Mouse (Mus musculus) heart, embryonic 11.5 days (tissue): ENCODE measurements around the gene Ifrd2. TPM values are rescaled to one million over a fixed set of nuclear protein-coding genes. Genes with fewer than 3 reads are reported as not detected.

ENCODE experiments used
- ATAC-seq: fragments of 200-750 bp; cut with Nextera tagmentation; replicated peaks from 2 replicates; pipeline ENCODE4 v1.8.0; 2017; ENCODE audit warnings: moderate library complexity; ENCODE audit not compliant: insufficient number of reproducible peaks, low FRiP score, low TSS enrichment
- H3K27ac ChIP-seq: fragments of 300-500 bp; sonication (generic); 2 replicates; pipeline ENCODE4 v1.5.1; 2014; ENCODE audit warnings: mild to moderate bottlenecking, low read depth, low read length
- H3K27me3 ChIP-seq: fragments of 300-500 bp; sonication (generic); 2 replicates; pipeline ENCODE4 v1.6.1; 2014; ENCODE audit warnings: mild to moderate bottlenecking, low read length, mixed read lengths; ENCODE audit not compliant: control insufficient read depth, insufficient read depth
- H3K36me3 ChIP-seq: fragments of 300-500 bp; sonication (generic); 2 replicates; pipeline ENCODE4 v1.6.1; 2014; ENCODE audit warnings: mild to moderate bottlenecking, low read length, moderate library complexity, mixed read lengths; ENCODE audit not compliant: control insufficient read depth, insufficient read depth
- H3K4me1 ChIP-seq: fragments of 300-500 bp; sonication (generic); 2 replicates; pipeline ENCODE4 v1.6.1; 2014; ENCODE audit warnings: low read length; ENCODE audit not compliant: control insufficient read depth, insufficient read depth
- H3K4me2 ChIP-seq: fragments of 300-500 bp; sonication (generic); 2 replicates; pipeline ENCODE4 v1.6.1; 2014; ENCODE audit warnings: mild to moderate bottlenecking, moderate library complexity
- H3K4me3 ChIP-seq: fragments of 300-500 bp; sonication (generic); 2 replicates; pipeline ENCODE4 v1.5.1; 2014; ENCODE audit warnings: low read depth, low read length
- H3K9ac ChIP-seq: fragments of 300-500 bp; sonication (generic); 2 replicates; pipeline ENCODE4 v1.6.1; 2014; ENCODE audit warnings: mild to moderate bottlenecking, low read depth, low read length, moderate library complexity
- H3K9me3 ChIP-seq: fragments of 300-500 bp; sonication (generic); replicated peaks from 2 replicates; pipeline ENCODE4 v1.6.1; 2016; ENCODE audit warnings: low read length; ENCODE audit not compliant: control insufficient read depth
- whole genome bisulfite sequencing: fragments of 180-500 bp; shearing (Covaris S2); extraction: QIAGEN DNeasy Blood & Tissue Kit; methylation state at CpG from one replicate; pipeline ENCODE4 v1.1.7; 2014; ENCODE audit not compliant: insufficient replicate concordance; 5-methylcytosine and 5-hydroxymethylcytosine counted together
- polyA plus RNA-seq: library from polyadenylated mRNA; unstranded; fragments of >200 nt; fragmentation: Nextera tagmentation; extraction: Ambion mirVana; gene quantifications from 2 replicates; pipeline ENCODE4 v1.2.1, GENCODE M21; 2014

The Ifrd2 gene
- polyA plus RNA-seq, 1 experiment from 2014 or later = 57.5 TPM

GRCm38 (mm10) chr9:107549297-107550074 lies 38.0 kb upstream of the Ifrd2 start:
- Histone ChIP-seq H3K4me1 (peaks cover 42% of the 10 kb centered on the region), H3K36me3 (no peaks in the 10 kb centered on the region), H3K9ac (no peak overlapping the region), H3K4me3 (no peak overlapping the region), H3K27ac (no peak overlapping the region), H3K27me3 (peaks cover 30% of the 10 kb centered on the region), H3K9me3 (no peaks in the 10 kb centered on the region), H3K4me2 (no peak overlapping the region)
- WGBS = 73% methylated on average over 20 of the region's 20 CpGs
- no peak for ATAC-seq

DNA sequence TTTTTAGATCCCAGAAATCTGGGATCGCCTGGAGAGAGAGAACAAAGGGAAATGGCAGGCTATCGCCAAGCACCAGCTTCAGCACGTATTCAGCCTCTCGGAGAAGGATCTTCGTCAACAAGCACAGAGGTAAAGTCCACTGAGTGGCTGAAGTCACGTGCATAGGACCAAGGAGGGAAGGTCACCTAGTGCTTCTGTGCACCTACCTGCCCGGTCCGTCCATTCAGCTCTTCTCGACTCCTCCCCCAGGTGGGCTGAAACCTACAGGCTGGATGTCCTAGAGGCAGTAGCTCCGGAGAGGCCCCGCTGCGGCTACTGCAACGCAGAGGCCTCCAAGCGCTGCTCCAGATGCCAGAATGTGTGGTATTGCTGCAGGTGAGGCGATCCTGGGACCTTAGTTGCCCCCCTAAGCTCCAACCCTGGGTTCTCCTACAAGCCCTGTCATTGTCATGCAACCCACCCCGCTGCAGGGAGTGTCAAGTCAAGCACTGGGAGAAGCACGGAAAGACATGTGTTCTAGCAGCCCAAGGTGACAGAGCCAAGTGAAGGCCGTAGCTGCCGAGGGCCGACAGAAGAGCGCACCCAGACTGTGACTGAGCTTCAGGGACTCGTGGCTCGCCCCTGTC lies 36.8 kb upstream of the Ifrd2 start:
- H3K4me3 ChIP-seq = peak overlapping the region; percentile 56
- no peak for ATAC-seq
- H3K27me3 ChIP-seq = peaks cover 30% of the 10 kb centered on the region
- no peak overlapping the region for H3K27ac ChIP-seq
- peak overlapping the region; percentile 77 for H3K9ac ChIP-seq
- H3K9me3 ChIP-seq = no peaks in the 10 kb centered on the region
- peaks cover 42% of the 10 kb centered on the region for H3K4me1 ChIP-seq
- 28% methylated on average over 23 of the region's 23 CpGs for WGBS
- peak overlapping the region; percentile 98 for H3K4me2 ChIP-seq
- no peaks in the 10 kb centered on the region for H3K36me3 ChIP-seq

GRCm38 (mm10) chr9:107551117-107551889 lies 36.1 kb upstream of the Ifrd2 start, which contains the start of gene Rassf1:
Rassf1 (plus strand) TSS chr9:107551555.
- Histone ChIP-seq H3K9ac (peak within 1 kb of the TSS; percentile 77), H3K36me3 (no peaks in the 10 kb centered on the region), H3K4me3 (peak within 1 kb of the TSS; percentile 56), H3K9me3 (no peaks in the 10 kb centered on the region), H3K27me3 (peaks cover 30% of the 10 kb centered on the region), H3K4me1 (peaks cover 47% of the 10 kb centered on the region), H3K27ac (peak within 1 kb of the TSS; percentile 62; the same call in 1 of the 2 replicates), H3K4me2 (peak within 1 kb of the TSS; percentile 98)
- WGBS = 1% methylated on average over 63 of the region's 63 CpGs
- peak; percentile 40 for ATAC-seq

DNA sequence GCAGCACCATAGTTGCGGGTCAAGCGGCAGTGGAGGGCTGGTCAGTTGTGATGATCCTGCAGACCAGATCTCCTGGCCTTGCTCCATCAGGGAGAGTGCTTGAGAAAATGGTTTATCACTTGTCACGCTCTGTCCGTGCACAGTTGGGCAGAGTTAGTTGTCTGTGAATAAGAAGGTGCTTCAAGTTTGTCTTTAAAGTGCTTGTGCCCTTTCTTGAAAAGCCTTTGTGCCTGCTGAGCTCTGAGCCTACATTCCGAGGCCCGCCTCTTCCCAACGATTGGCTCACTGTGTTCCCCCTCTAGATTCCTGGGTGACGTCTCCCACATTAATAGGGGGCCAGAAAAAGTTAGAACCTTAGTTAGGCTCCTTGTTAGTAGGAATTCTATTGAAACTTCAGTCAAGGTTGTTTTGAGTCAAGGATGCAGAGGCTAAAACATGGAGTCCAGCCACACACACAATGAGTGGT lies 35.5 kb upstream of the Ifrd2 start:
- Histone ChIP-seq H3K36me3 (no peaks in the 10 kb centered on the region; the same call in 1 of the 2 replicates), H3K27ac (peak overlapping the region; percentile 62; the same call in 1 of the 2 replicates), H3K4me3 (peak overlapping the region; percentile 56), H3K4me2 (peak overlapping the region; percentile 98), H3K9ac (peak overlapping the region; percentile 77), H3K27me3 (peaks cover 30% of the 10 kb centered on the region), H3K9me3 (no peaks in the 10 kb centered on the region), H3K4me1 (peaks cover 49% of the 10 kb centered on the region)
- WGBS = 12% methylated on average over 8 of the region's 8 CpGs
- no peak for ATAC-seq

DNA sequence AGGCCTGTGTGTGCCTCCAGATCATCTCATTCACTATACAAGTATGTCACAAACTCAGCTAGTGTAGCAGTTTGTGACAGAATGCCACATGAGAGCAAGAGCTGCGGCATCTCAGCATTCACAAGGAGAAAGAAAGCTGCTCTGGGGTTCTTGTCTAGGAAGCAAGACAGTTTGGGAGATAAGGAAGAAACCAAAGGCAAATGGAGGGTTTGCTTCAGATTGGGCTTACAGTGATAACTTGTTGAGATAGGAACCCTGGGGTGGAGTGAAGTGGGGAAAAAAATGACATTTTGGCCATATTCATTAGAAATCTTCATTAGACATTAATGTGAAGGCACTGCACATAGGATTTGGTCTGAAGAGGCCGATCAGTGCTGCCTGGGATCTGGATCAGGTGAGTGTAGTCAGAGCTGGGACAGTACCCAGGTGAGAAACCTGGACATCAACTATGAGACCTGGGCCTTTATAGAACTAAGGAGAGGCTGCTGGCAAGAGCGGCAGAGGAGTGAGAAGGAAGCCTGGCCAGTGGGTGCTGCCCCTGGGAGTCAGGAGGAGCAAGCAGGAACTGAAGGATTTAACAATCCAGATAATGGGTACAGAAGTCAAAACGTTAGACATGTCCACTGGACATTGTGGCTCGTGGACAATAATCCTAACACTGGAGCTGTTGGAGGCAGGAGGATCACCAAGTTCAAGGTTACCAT lies 34.6 kb upstream of the Ifrd2 start:
- Histone ChIP-seq H3K9me3 (no peaks in the 10 kb centered on the region), H3K27me3 (peaks cover 27% of the 10 kb centered on the region), H3K4me3 (peak overlapping the region; percentile 84; the same call in 1 of the 2 replicates), H3K9ac (no peak overlapping the region; the same call in 1 of the 2 replicates), H3K27ac (no peak overlapping the region), H3K36me3 (peaks cover 8% of the 10 kb centered on the region), H3K4me2 (peak overlapping the region; percentile 98), H3K4me1 (peaks cover 43% of the 10 kb centered on the region)
- no peak for ATAC-seq
- WGBS = 76% methylated on average over 5 of the region's 5 CpGs

GRCm38 (mm10) chr9:107553541-107554318 lies 33.7 kb upstream of the Ifrd2 start:
- WGBS = 8% methylated on average over 36 of the region's 37 CpGs
- Histone ChIP-seq H3K4me2 (peak overlapping the region; percentile 98), H3K27me3 (peaks cover 24% of the 10 kb centered on the region), H3K9me3 (no peaks in the 10 kb centered on the region), H3K4me3 (peak overlapping the region; percentile 84), H3K9ac (peak overlapping the region; percentile 83), H3K36me3 (peaks cover 14% of the 10 kb centered on the region), H3K27ac (peak overlapping the region; percentile 83), H3K4me1 (peaks cover 43% of the 10 kb centered on the region)
- ATAC-seq = peak; percentile 40

GRCm38 (mm10) chr9:107554319-107554825 lies 33.1 kb upstream of the Ifrd2 start:
- Histone ChIP-seq H3K9ac (peak overlapping the region; percentile 97), H3K36me3 (peaks cover 19% of the 10 kb centered on the region), H3K4me3 (peak overlapping the region; percentile 84)

More at GRCm38 (mm10) chr9:107554319-107554825, 33.1 kb upstream of the Ifrd2 start:
- H3K27ac ChIP-seq = peak overlapping the region; percentile 98
- 1% methylated on average over 53 of the region's 53 CpGs for WGBS
- H3K9me3 ChIP-seq = no peaks in the 10 kb centered on the region
- H3K4me2 ChIP-seq = peak overlapping the region; percentile 98
- H3K27me3 ChIP-seq = peaks cover 19% of the 10 kb centered on the region
- peaks cover 43% of the 10 kb centered on the region for H3K4me1 ChIP-seq
- ATAC-seq = peak; percentile 87
